Mouse (Mus musculus) thymus, adult 2 months (tissue): ENCODE results near the gene Cfap45.

Experiments used
- CTCF ChIP-seq: fragments of 200-500 bp; IDR thresholded peaks from 2 replicates; pipeline ENCODE4 v1.5.1; 2012; ENCODE audit warnings: mild to moderate bottlenecking, control low read depth, low read length, moderate library complexity, borderline replicate concordance; ENCODE audit not compliant: control insufficient read depth, poor library complexity, insufficient read depth; ENCODE audit errors: extremely low read depth
- POLR2A ChIP-seq: fragments of 200-500 bp; IDR thresholded peaks from 2 replicates; pipeline ENCODE4 v1.6.1; 2012; ENCODE audit warnings: mild to moderate bottlenecking, low read length, control low read depth, moderate library complexity; ENCODE audit not compliant: control insufficient read depth, poor library complexity, insufficient read depth; ENCODE audit errors: extremely low read depth

GRCm38 (mm10) chr1:172549717-172550116 lies 29.1 kb downstream of the Cfap45 start:
- TF ChIP-seq CTCF (no peak), POLR2A (no peak)
